Mouse (Mus musculus) heart, postnatal 10 days (tissue): Measurements from ENCODE around the gene Mrps14. TPM values are rescaled to one million over a fixed set of nuclear protein-coding genes. Genes with fewer than 3 reads are reported as not detected.

Source experiments
- DNase-seq, 2 experiments: peaks; one replicate each; pipeline ENCODE4 v3.0.0; 2021
- intact Hi-C: fragments of 180-260 bp; cut with DNase I; formaldehyde crosslinking; loops from one replicate; pipeline ENCODE4 v1.15.1; 2025
- total RNA-seq, 2 experiments: library from RNA; stranded (reverse); gene quantifications; 2 replicates each; pipeline ENCODE4 v1.2.3; 2021

Mrps14 gene
- total RNA-seq = 10 to 100 TPM; 96.6 to 98.2 TPM

DNA sequence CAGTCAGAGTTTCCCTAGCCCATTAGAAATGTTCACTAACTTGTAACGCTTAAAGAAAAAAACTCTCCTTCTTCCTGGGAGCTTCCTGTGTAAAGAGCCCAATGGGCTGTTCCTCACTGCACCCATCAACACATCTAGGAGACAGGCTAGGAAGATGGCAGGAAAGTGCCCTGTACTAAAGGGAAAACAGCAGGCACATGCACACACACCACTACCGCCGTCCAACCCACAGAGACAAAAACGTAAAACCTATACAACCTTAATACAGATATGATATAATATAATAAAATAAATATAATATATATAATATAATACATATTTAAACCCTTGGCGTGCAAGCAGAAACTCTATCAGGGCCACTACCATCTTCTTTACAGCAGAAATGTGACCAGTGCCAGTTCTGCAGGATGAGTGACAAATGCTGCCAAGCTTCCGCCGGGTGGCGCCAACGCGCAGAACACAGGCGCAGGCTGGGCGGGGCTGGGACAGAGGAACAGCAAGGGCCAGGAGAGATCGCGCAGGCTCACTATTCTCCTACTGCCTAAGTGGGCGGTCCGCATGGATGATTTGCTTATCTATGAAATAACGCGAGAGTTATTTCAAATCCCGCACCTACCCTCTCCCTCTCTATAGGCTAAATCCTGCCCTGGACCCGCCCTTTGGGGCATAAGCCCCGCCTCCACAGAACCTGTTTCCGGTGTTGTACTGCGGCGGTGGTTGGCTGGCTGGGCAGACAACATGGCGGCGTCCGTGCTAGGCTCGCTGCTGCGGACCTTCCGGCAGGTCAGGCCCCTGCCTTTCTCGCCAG is at the start of gene Mrps14:
Gene Mrps14 (plus strand): TSS at position 687 of the 808 bp plus-strand sequence.
- intact Hi-C loops = loop anchor here (2.0 to 10.0 kb wide), 2 partner anchors 18 to 960 kb away; partner anchors contain the start of genes Cacybp and Cop1
- DNase-seq = peak; percentile 98 to 99

- intact Hi-C loops = no loop called here
These were observed 49.4 kb upstream of the Mrps14 start for GRCm38 (mm10) chr1:160145606-160146005.

GRCm38 (mm10) chr1:160147274-160147673 is 47.7 kb upstream of the Mrps14 start:
- intact Hi-C loops = no loop called here
- no peak for DNase-seq

More at GRCm38 (mm10) chr1:160145606-160146005, 49.4 kb upstream of the Mrps14 start:
- DNase-seq = no peak

- no peak for DNase-seq
- intact Hi-C loops = no loop called here
These were observed 45.6 kb upstream of the Mrps14 start for GRCm38 (mm10) chr1:160149291-160149906.

- intact Hi-C loops = no loop called here
- DNase-seq = no peak
These were observed 44.3 kb upstream of the Mrps14 start for GRCm38 (mm10) chr1:160150726-160151125.

DNA sequence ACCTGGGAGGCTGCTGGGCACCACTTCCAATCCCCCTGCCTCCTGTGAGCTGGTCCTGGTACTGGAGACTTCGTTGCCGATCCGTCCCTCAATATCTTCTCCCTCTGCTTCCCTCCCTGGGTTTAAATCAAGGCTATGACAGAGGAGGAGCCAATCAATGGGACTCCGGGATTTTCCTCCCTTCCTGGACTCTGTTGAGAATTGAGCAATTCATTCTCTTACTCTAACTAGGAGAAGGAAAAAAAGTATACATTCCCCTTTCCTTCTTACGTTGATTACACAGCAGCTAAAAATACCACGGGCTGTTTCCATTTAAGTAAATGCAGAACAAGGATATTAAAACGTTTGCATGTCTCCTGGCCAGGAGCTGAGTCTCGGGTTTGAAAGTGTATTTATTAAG is 41.5 kb upstream of the Mrps14 start, which contains the start of gene Tnn:
Gene Tnn (minus strand): TSS at position 101 of the 400 bp plus-strand sequence.
- intact Hi-C loops = no loop called here

GRCm38 (mm10) chr1:160158190-160158589 is 36.8 kb upstream of the Mrps14 start:
- DNase-seq = no peak
- intact Hi-C loops = no loop called here

More for the DNA sequence above, 41.5 kb upstream of the Mrps14 start, which contains the start of gene Tnn:
- DNase-seq = no peak

GRCm38 (mm10) chr1:160166600-160166999 is 28.4 kb upstream of the Mrps14 start:
- no peak for DNase-seq
- intact Hi-C loops = no loop called here

GRCm38 (mm10) chr1:160176903-160177302 is 18.1 kb upstream of the Mrps14 start:
- intact Hi-C loops = no loop called here

GRCm38 (mm10) chr1:160181216-160181615 is 13.8 kb upstream of the Mrps14 start:
- DNase-seq = no peak
- intact Hi-C loops = loop anchor here (5.0 kb wide), 3 partner anchors 79 to 789 kb away; no protein-coding TSS in a partner anchor

More at GRCm38 (mm10) chr1:160176903-160177302, 18.1 kb upstream of the Mrps14 start:
- no peak for DNase-seq

DNA sequence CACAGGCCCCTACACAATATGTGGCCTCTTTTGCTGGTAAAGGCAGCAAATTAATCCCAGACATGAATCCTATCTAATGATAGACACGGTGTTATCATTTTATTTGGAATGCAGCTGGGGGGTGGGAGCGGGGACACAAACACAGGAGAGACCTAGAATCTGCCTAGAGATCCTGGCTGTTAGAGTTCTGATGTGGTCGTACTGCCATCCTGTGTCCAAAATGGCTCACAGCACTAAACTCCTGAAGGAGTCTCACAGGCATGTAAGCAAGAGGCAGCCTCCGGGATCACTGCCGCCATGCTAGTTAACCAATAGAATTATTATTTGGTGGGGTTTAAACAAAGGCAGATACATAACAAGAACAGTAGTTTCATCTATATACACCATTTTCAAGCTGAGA is 10.5 kb upstream of the Mrps14 start:
- peak; percentile 24 to 43 for DNase-seq
- intact Hi-C loops = loop anchor here (5.0 kb wide), 3 partner anchors 82 to 792 kb away; no protein-coding TSS in a partner anchor

GRCm38 (mm10) chr1:160195337-160195663 is 285 bp downstream of the Mrps14 start:
- intact Hi-C loops = loop anchor here (2.0 to 10.0 kb wide), 2 partner anchors 18 to 960 kb away; partner anchors contain the start of genes Cacybp and Cop1
- DNase-seq = no peak

DNA sequence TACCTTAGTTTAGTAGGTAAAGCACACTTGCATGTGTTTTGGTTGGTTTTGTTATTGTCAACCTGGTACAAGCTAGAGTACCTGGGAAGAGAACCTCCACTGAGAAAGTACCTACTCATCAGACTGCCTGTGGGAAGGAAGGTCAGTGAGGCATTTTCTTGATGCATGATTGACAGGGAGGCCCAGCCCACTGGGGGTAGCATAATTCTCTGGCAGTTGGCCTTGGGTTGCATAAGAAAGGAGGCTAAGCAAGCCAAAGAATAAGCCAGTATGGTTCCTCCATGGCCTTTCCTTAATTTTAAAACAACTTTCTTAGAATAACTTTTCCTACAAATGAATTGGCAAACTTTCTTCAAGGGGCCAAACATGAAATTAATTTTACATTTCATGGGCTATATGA is 10.5 kb downstream of the Mrps14 start:
- intact Hi-C loops = no loop called here
- DNase-seq = no peak

GRCm38 (mm10) chr1:160209844-160210243 is 14.8 kb downstream of the Mrps14 start:
- no peak for DNase-seq
- intact Hi-C loops = no loop called here

- DNase-seq = no peak
- intact Hi-C loops = no loop called here
These were observed 15.6 kb downstream of the Mrps14 start for GRCm38 (mm10) chr1:160210566-160210965.

GRCm38 (mm10) chr1:160211597-160212122 is 16.6 kb downstream of the Mrps14 start:
- DNase-seq = peak in 1 of 2 experiments; percentile 16
- intact Hi-C loops = loop anchor here (2.0 kb wide), 1 partner anchor 17 kb away; the partner anchor contains the start of gene Mrps14

DNA sequence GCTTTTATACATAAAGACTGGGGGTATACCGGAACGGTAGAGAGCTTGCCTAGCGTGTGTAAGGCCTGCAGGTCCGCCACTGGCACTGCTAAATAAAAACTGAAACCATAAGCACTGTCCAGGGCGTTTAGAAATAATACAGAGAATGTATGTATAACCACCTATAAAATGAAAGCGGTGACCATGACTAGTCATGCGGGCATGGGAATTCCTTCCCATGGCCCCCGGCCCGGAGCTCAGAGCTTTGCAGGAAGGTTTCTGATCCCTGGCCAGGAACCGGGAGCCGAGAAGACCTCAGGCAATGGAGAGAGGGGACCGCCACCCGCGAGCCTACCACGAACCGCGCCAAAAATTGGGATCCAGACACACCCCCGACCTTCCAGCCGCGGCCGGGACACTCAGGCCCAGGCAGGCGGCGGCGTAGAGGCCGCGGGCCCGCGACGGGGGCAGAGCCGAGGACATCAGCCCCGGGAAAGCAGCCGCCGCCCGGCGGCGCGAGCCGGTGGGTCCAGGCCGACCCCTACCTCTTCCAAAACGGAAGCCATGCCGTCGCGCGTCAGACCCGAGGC is 17.2 kb downstream of the Mrps14 start:
- intact Hi-C loops = loop anchor here (2.0 kb wide), 1 partner anchor 17 kb away; the partner anchor contains the start of gene Mrps14
- DNase-seq = peak; percentile 68 to 75

DNA sequence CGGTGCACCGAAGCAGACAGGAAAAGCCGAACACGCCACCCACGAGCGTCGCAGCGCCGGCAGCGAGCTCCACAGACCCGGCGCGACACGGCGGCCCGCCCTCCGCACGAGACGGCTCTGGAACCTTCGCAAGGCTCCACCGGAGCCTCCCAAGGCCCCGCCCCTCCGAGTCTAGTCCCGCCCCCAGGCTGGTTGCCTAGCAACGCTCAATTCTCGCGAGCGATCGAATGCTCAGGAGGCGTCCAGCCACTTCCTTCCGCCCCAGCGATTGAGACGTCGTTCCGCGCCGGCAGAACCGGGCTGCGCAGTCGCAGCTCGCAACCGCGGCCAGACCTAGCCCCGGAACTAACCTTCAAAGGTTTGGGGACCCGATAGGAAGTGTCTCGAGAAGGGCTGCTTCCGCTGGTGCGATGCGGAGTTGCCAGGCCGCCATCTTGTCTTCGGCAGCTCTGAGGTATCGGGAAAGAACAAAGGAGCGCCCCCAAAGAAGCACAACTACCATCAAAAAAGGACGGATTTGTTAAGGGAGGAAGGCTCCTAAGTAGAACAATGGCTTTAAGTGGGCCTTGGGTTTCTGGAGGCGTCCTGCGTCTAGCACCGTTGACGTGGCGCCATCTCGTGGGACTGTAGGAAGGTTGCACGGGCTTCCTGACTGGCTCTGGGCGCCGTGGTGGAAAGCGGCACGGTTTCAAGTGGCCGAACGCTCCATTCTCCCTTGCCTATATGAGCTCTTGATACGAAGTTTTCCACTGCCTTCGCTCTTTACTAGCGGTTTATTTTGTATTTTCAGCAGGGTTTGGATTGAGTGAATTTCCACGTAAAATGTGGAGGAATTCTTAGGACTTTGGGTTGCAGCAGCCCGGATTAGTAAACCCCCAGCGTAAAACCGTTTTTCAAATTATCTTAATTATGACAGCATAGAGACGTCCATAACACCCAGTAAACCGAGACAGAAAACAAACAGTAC is 18.0 kb downstream of the Mrps14 start, which contains the start of gene Cacybp:
Gene Cacybp (minus strand): TSS at position 173 of the 967 bp plus-strand sequence.
- DNase-seq = peak; percentile 100

DNA sequence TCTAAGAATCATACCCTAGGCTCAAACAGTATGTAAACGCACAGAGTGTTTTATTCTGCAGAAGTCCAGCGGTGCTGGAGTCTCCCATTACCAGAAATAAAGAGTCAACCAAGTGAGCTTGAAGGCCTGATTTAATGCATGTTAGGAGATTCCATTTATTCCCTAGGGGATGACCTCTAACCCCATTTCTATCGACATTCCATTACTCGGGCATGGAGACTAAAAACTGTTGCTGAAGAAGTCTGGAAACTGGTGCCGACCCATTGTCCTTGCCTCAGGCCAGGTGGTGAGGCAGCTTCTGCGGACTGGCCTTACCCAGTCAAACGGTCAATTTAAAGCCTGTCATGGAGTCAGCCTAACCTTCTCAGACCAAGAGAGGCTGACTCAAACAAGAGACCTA is 19.2 kb downstream of the Mrps14 start:
- intact Hi-C loops = no loop called here
- no peak for DNase-seq

More for the DNA sequence above, 18.0 kb downstream of the Mrps14 start, which contains the start of gene Cacybp:
- intact Hi-C loops = loop anchor here (2.0 kb wide), 1 partner anchor 18 kb away; the partner anchor contains the start of gene Mrps14
